Mouse (Mus musculus) forebrain, postnatal 0 days (tissue): ENCODE results near the gene Glt28d2. TPM values are rescaled to one million over a fixed set of nuclear protein-coding genes. Genes with fewer than 3 reads are reported as not detected.

ENCODE experiments used
- ATAC-seq: fragments of 200-750 bp; cut with Nextera tagmentation; 2 replicates; pipeline ENCODE4 v1.8.0; 2017; ENCODE audit warnings: mild to moderate bottlenecking, moderate library complexity
- DNase-seq: peaks from one replicate; pipeline ENCODE4 v3.0.0-alpha.2; 2015
- H3K27ac ChIP-seq: fragments of 300-500 bp; sonication (generic); 2 replicates; pipeline ENCODE4 v1.5.1; 2014; ENCODE audit warnings: low read depth, mild to moderate bottlenecking, antibody characterized with exemption, low read length, moderate library complexity, mixed read lengths
- H3K27me3 ChIP-seq: fragments of 300-500 bp; sonication (generic); 2 replicates; pipeline ENCODE4 v1.6.1; 2014; ENCODE audit warnings: mild to moderate bottlenecking, low read length, mixed read lengths; ENCODE audit not compliant: insufficient read depth
- H3K36me3 ChIP-seq: fragments of 300-500 bp; sonication (generic); 2 replicates; pipeline ENCODE4 v1.6.1; 2014; ENCODE audit warnings: mild to moderate bottlenecking, moderate library complexity; ENCODE audit not compliant: insufficient read depth
- H3K4me1 ChIP-seq: fragments of 300-500 bp; sonication (generic); 2 replicates; pipeline ENCODE4 v1.6.1; 2014; ENCODE audit warnings: antibody characterized with exemption; ENCODE audit not compliant: insufficient read depth
- H3K4me2 ChIP-seq: fragments of 300-500 bp; sonication (generic); 2 replicates; pipeline ENCODE4 v1.6.1; 2014; ENCODE audit warnings: low read depth, mild to moderate bottlenecking, moderate library complexity
- H3K4me3 ChIP-seq: fragments of 300-500 bp; sonication (generic); 2 replicates; pipeline ENCODE4 v1.5.1; 2014; ENCODE audit warnings: low read depth, low read length, mixed read lengths
- H3K9ac ChIP-seq: fragments of 300-500 bp; sonication (generic); 2 replicates; pipeline ENCODE4 v1.6.1; 2014; ENCODE audit warnings: mild to moderate bottlenecking
- H3K9me3 ChIP-seq: fragments of 300-500 bp; sonication (generic); 2 replicates; pipeline ENCODE4 v1.6.1; 2016; ENCODE audit warnings: low read length
- CTCF ChIP-seq: sonication (generic); IDR thresholded peaks from 2 replicates; pipeline ENCODE4 v1.5.1; 2016; ENCODE audit warnings: antibody characterized with exemption, control low read depth, low read depth
- WGBS: fragments of 180-500 bp; shearing (Covaris S2); extraction: QIAGEN DNeasy Blood & Tissue Kit; methylation state at CpG from one replicate; pipeline ENCODE4 v1.1.7; 2014; 5-methylcytosine and 5-hydroxymethylcytosine counted together
- polyA plus RNA-seq: library from polyadenylated mRNA; unstranded; fragments of >200 nt; fragmentation: Nextera tagmentation; extraction: Ambion mirVana; gene quantifications from 2 replicates; pipeline ENCODE4 v1.2.1, GENCODE M21; 2015
- total RNA-seq: library from RNA; depleted of rRNA; stranded (reverse); fragments of >200 nt; gene quantifications from 2 replicates; pipeline ENCODE4 v1.2.3, GENCODE M21; 2014

The Glt28d2 gene
- total and polyA plus RNA-seq, 2 experiments from 2014 or later, result 1.1 TPM

GRCm38 (mm10) chr3:85904371-85904770 is 17.1 kb upstream of the Glt28d2 start:
- DNase-seq, result no peak
- no peak for TF ChIP-seq CTCF
- Histone ChIP-seq H3K27ac (no peak overlapping the region), H3K4me1 (no peaks in the 10 kb centered on the region), H3K4me2 (no peak overlapping the region), H3K9me3 (no peaks in the 10 kb centered on the region), H3K36me3 (no peaks in the 10 kb centered on the region), H3K9ac (no peak overlapping the region), H3K27me3 (no peaks in the 10 kb centered on the region), H3K4me3 (no peak overlapping the region)
- no peak for ATAC-seq

- Histone ChIP-seq H3K9me3 (no peaks in the 10 kb centered on the region), H3K36me3 (no peaks in the 10 kb centered on the region), H3K27me3 (no peaks in the 10 kb centered on the region), H3K4me2 (no peak overlapping the region), H3K4me3 (no peak overlapping the region), H3K4me1 (no peaks in the 10 kb centered on the region), H3K27ac (no peak overlapping the region), H3K9ac (no peak overlapping the region)
- TF ChIP-seq CTCF, result no peak
- whole genome bisulfite sequencing, result 95% methylated on average over 5 of the region's 5 CpGs
- ATAC-seq, result no peak
- no peak for DNase-seq
Measured at GRCm38 (mm10) chr3:85895020-85895419, 7.7 kb upstream of the Glt28d2 start.

DNA sequence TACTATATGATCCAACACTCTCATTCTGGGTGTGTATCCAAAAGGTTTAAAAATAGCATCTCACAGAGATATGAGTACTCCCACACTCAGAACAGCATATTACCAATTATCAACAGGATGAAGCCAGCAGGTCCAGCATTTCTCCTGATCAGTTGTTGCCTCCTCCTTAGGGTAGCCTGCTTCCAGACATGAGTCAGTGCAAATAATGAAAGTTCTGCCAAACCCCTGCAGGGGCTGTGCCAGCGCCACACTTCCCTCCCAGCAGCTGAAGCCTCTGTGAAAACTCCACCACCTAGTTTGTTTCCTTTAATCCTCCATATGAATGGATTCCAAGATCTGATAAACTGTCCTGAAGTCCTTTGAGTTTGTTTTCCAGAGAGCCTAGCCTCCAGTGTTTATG is 4.3 kb upstream of the Glt28d2 start:
- no peak for DNase-seq
- WGBS, result 51% methylated on average over 1 of the region's 1 CpGs

DNA sequence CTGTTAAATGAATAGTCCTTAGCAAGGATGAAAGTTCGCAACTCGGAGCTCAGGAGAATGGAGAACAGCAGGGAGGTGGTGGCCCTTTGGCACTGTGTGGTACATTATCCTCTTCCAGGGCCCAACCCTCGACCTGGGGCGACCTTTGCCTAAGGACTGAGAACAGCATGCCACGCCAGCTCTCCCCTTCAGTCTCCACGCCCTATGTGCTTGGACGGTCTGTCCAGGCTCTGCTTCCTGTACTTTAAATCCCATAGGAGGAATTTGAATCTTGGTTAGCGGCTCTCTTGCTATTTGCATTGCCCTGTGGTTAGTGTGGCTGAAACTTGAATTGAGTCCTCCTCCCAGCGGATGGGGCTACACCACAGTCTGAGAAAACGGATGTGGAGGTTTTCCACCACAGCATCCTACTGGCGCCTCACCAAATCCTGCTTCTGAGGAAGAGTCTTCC is 930 bp upstream of the Glt28d2 start:
- Histone ChIP-seq H3K4me2 (peak overlapping the region; percentile 88), H3K9ac (no peak overlapping the region), H3K27ac (no peak overlapping the region), H3K9me3 (no peaks in the 10 kb centered on the region), H3K36me3 (no peaks in the 10 kb centered on the region), H3K27me3 (no peaks in the 10 kb centered on the region), H3K4me3 (peak overlapping the region; percentile 49), H3K4me1 (no peaks in the 10 kb centered on the region)
- no peak for TF ChIP-seq CTCF
- WGBS, result 14% methylated on average over 11 of the region's 11 CpGs
- ATAC-seq, result no peak
- peak; percentile 5 for DNase-seq

More for the DNA sequence above, 4.3 kb upstream of the Glt28d2 start:
- no peaks in the 10 kb centered on the region for H3K27me3 ChIP-seq
- H3K27ac ChIP-seq, result no peak overlapping the region
- H3K9me3 ChIP-seq, result no peaks in the 10 kb centered on the region
- H3K4me2 ChIP-seq, result no peak overlapping the region
- no peaks in the 10 kb centered on the region for H3K4me1 ChIP-seq
- no peak overlapping the region for H3K4me3 ChIP-seq
- H3K36me3 ChIP-seq, result no peaks in the 10 kb centered on the region
- ATAC-seq, result no peak
- H3K9ac ChIP-seq, result no peak overlapping the region
- TF ChIP-seq CTCF, result no peak

DNA sequence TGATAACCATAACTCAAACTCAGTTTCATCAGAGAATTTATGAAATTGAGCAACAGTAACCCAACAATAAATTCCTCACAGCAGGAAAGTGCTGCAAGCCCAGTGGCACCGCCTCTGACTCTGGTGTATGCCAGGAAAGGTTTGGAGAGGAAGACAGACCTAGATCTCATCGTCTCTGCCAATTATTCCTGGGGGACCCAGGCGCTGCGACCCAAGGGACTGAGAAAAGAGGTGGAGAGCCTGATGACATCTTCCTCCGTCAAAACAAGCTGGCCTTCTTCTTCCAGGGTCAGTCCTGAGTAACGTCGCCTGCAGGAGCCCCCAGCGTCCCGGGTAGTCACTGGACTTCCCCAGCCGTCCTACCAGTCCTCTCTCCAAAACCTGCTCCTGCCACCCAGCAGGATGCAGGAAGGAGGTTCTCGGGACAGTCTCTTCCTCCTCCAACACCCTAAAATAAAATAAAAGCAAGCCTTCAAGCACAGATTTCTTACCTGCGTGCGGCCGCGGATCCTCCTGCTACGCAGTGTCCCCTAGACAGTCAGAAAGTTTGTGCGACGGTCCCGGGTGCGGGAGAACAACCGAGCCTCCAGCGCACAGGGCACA is 579 bp downstream of the Glt28d2 start:
- DNase-seq, result no peak
- ATAC-seq, result peak; percentile 10
- H3K9me3 ChIP-seq, result no peaks in the 10 kb centered on the region
- H3K9ac ChIP-seq, result peak overlapping the region; percentile 19; the same call in 1 of the 2 replicates
- peak overlapping the region; percentile 88 for H3K4me2 ChIP-seq
- TF ChIP-seq CTCF, result no peak
- H3K4me1 ChIP-seq, result no peaks in the 10 kb centered on the region
- H3K27me3 ChIP-seq, result no peaks in the 10 kb centered on the region
- no peaks in the 10 kb centered on the region for H3K36me3 ChIP-seq
- peak overlapping the region; percentile 49 for H3K4me3 ChIP-seq
- WGBS, result 3% methylated on average over 22 of the region's 22 CpGs
- H3K27ac ChIP-seq, result no peak overlapping the region

- Histone ChIP-seq H3K9ac (no peak overlapping the region), H3K4me3 (no peak overlapping the region), H3K27me3 (no peaks in the 10 kb centered on the region), H3K27ac (no peak overlapping the region), H3K9me3 (no peaks in the 10 kb centered on the region), H3K4me2 (peak overlapping the region; percentile 88; the same call in 1 of the 2 replicates), H3K4me1 (no peaks in the 10 kb centered on the region), H3K36me3 (no peaks in the 10 kb centered on the region)
- DNase-seq (no peak), ATAC-seq (no peak)
- 31% methylated on average over 1 of the region's 1 CpGs for WGBS
- no peak for TF ChIP-seq CTCF
Measured at GRCm38 (mm10) chr3:85885906-85886305, 1.4 kb downstream of the Glt28d2 start.

DNA sequence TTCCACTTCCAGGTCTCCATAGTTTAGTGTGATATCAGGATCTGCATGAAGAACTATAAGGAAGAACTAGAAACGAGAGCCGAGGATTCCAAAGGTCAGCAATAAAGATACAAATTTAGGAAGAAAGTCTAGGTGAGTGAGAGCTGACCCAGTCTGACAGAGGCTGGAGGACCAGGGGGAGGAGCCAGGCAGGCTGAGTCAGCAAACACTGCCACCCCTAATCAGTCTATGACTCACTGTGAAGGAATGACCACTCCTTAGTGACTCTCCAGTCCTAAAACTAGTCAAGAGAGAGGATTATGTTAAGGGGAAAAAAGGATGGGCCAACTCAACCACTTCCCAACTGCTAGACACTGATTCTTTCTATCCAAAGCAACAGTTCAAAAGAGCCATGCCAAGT is 6.6 kb downstream of the Glt28d2 start:
- ATAC-seq (no peak), DNase-seq (no peak)
- Histone ChIP-seq H3K9me3 (no peaks in the 10 kb centered on the region), H3K27me3 (no peaks in the 10 kb centered on the region), H3K4me1 (no peaks in the 10 kb centered on the region), H3K4me2 (no peak overlapping the region), H3K36me3 (no peaks in the 10 kb centered on the region), H3K9ac (no peak overlapping the region), H3K4me3 (no peak overlapping the region), H3K27ac (no peak overlapping the region)
- 91% methylated on average over 2 of the region's 2 CpGs for WGBS
- TF ChIP-seq CTCF, result no peak
